Mouse (Mus musculus): ENCODE results near the gene Tgif2.
A peak's percentile ranks its signal among the peaks of the same experiment; 100 is the strongest.
"Not testable (repeated sequence)": the region's sequence is repeated elsewhere in the genome, so short reads cannot be mapped to it uniquely, and the experiment has no call there.

The Tgif2 gene

GRCm38 (mm10) chr2:156879541-156879940 lies 39.7 kb downstream of the Tgif2 start:
- DNase-seq: no peak

GRCm38 (mm10) chr2:156882431-156883001 lies 42.7 kb downstream of the Tgif2 start:
- peak; percentile 88 for DNase-seq

GRCm38 (mm10) chr2:156884396-156885211 lies 44.8 kb downstream of the Tgif2 start:
- peak; percentile 33 for DNase-seq

- DNase-seq: peak; percentile 55
These were observed 45.9 kb downstream of the Tgif2 start for GRCm38 (mm10) chr2:156885666-156886065.

- DNase-seq: peak; percentile 58
These were observed 46.4 kb downstream of the Tgif2 start for GRCm38 (mm10) chr2:156886084-156886631.

GRCm38 (mm10) chr2:156887017-156887416 lies 47.2 kb downstream of the Tgif2 start, which contains the start of gene Sla2:
TSS of gene Sla2 (minus strand) at chr2:156887192.
- DNase-seq: peak; percentile 90

- DNase-seq: no peak
These were observed 48.7 kb downstream of the Tgif2 start for GRCm38 (mm10) chr2:156888490-156888889.

GRCm38 (mm10) chr2:156892240-156892639 lies 52.4 kb downstream of the Tgif2 start:
- DNase-seq: no peak

GRCm38 (mm10) chr2:156892821-156893220 lies 53.0 kb downstream of the Tgif2 start:
- no peak for DNase-seq

GRCm38 (mm10) chr2:156894496-156895265 lies 54.9 kb downstream of the Tgif2 start:
- DNase-seq: no peak

GRCm38 (mm10) chr2:156896384-156896914 lies 56.6 kb downstream of the Tgif2 start:
- no peak for DNase-seq

GRCm38 (mm10) chr2:156897034-156897433 lies 57.2 kb downstream of the Tgif2 start:
- DNase-seq: no peak

- no peak for DNase-seq
These were observed 58.6 kb downstream of the Tgif2 start for GRCm38 (mm10) chr2:156898374-156898773.

GRCm38 (mm10) chr2:156899184-156899583 lies 59.4 kb downstream of the Tgif2 start:
- no peak for DNase-seq

GRCm38 (mm10) chr2:156901344-156901743 lies 61.5 kb downstream of the Tgif2 start:
- no peak for DNase-seq

- DNase-seq: no peak
These were observed 62.1 kb downstream of the Tgif2 start for GRCm38 (mm10) chr2:156901883-156902282.

GRCm38 (mm10) chr2:156902411-156902810 lies 62.6 kb downstream of the Tgif2 start:
- not testable (repeated sequence) for DNase-seq

- no peak for DNase-seq
These were observed 63.6 kb downstream of the Tgif2 start for GRCm38 (mm10) chr2:156903367-156903766.

All from thymus, postnatal 25 days (tissue).